Mouse (Mus musculus) stomach, embryonic 15.5 days (tissue): Measurements from ENCODE around the gene Ngef. TPM values are rescaled to one million over a fixed set of nuclear protein-coding genes. Genes with fewer than 3 reads are reported as not detected.

Experiments used
- ATAC-seq: fragments of 200-750 bp; cut with Nextera tagmentation; 2 replicates; pipeline ENCODE4 v1.8.0; 2017; ENCODE audit warnings: low read depth, moderate number of reproducible peaks, moderate TSS enrichment; ENCODE audit not compliant: insufficient read depth, low FRiP score
- H3K27ac ChIP-seq: fragments of 300-500 bp; sonication (generic); 2 replicates; pipeline ENCODE4 v1.5.1; 2015; ENCODE audit warnings: mild to moderate bottlenecking, inconsistent platforms
- H3K27me3 ChIP-seq: fragments of 300-500 bp; sonication (generic); replicated peaks from 2 replicates; pipeline ENCODE4 v1.6.1; 2015; ENCODE audit warnings: inconsistent platforms
- H3K36me3 ChIP-seq: fragments of 300-500 bp; sonication (generic); 2 replicates; pipeline ENCODE4 v1.6.1; 2015; ENCODE audit warnings: inconsistent platforms
- H3K4me1 ChIP-seq: fragments of 300-500 bp; sonication (generic); 2 replicates; pipeline ENCODE4 v1.6.1; 2015; ENCODE audit warnings: inconsistent platforms
- H3K4me2 ChIP-seq: fragments of 300-500 bp; sonication (generic); 2 replicates; pipeline ENCODE4 v1.6.1; 2015; ENCODE audit warnings: mild to moderate bottlenecking, inconsistent platforms
- H3K4me3 ChIP-seq: fragments of 300-500 bp; sonication (generic); replicated peaks from 2 replicates; pipeline ENCODE4 v1.5.1; 2015; ENCODE audit warnings: inconsistent platforms
- H3K9ac ChIP-seq: fragments of 300-500 bp; sonication (generic); 2 replicates; pipeline ENCODE4 v1.6.1; 2015; ENCODE audit warnings: inconsistent platforms
- H3K9me3 ChIP-seq: fragments of 300-500 bp; sonication (generic); 2 replicates; pipeline ENCODE4 v1.6.1; 2016; ENCODE audit warnings: inconsistent platforms
- WGBS: fragments of 180-500 bp; shearing (Covaris S2); methylation state at CpG from one replicate; pipeline ENCODE4 v1.1.7; 2015; 5-methylcytosine and 5-hydroxymethylcytosine counted together
- polyA plus RNA-seq: library from polyadenylated mRNA; unstranded; fragments of >200 nt; fragmentation: Nextera tagmentation; extraction: Ambion mirVana; gene quantifications from 2 replicates; pipeline ENCODE4 v1.2.1, GENCODE M21; 2015

Gene Ngef
- polyA plus RNA-seq = 12.2 and 14.6 TPM in 2 replicates

DNA sequence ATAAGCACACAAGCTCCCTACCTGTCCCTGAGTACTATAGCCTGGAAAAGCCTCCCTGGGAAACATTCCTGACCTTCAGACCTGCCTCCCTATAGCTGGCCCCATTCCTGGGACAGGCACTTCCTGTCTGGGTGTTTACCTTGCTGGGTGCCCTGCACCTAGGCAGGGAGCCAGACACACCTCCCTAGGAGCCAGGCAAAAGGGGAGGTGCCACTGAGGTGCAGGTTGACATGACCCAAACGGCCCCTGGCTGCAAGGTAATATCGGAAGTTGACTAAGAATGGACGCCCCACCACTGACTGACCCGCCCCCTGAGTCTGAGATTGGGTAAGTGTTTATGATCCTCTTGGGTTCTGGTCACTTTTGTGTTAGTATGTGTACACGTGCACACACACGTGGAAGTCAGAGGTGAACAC is at the start of gene Ngef:
Ngef (minus strand) TSS at position 71 of the 416 bp plus-strand sequence.
- Histone ChIP-seq H3K27me3 (no peaks in the 10 kb centered on the region), H3K9ac (no peak within 1 kb of the TSS), H3K4me1 (peaks cover 16% of the 10 kb centered on the region), H3K9me3 (no peaks in the 10 kb centered on the region), H3K27ac (peak within 1 kb of the TSS; percentile 89), H3K36me3 (no peaks in the 10 kb centered on the region), H3K4me3 (peak within 1 kb of the TSS; percentile 25), H3K4me2 (peak within 1 kb of the TSS; percentile 42)
- peak; percentile 91 for ATAC-seq
- WGBS = 49% methylated on average over 6 of the region's 6 CpGs

DNA sequence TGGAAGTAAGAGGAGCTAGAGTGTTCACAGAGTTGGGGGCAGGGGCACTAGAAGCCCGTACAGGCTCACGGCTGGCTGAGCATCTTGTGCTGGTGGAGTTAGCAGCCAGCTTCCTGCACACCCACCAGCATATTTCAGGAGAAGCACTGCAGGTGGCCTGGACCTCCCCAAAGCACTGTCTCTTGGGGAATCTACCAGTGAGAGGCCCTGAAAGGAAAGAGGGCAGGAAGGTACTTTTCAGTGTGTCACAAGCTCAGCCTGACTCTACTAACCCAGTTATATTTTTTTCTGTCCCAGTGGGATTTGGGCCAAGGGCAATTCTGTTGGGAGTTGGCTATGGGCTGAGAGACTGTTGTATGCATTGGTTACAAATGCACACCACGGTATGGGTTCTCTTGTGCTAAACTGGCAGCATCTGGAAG is 48.2 kb upstream of the Ngef start:
- 61% methylated on average over 3 of the region's 3 CpGs for WGBS
- H3K4me2 ChIP-seq = no peak overlapping the region
- H3K27ac ChIP-seq = no peak overlapping the region
- no peak overlapping the region for H3K9ac ChIP-seq
- no peaks in the 10 kb centered on the region for H3K4me1 ChIP-seq
- no peaks in the 10 kb centered on the region for H3K9me3 ChIP-seq
- H3K27me3 ChIP-seq = no peaks in the 10 kb centered on the region
- no peak overlapping the region for H3K4me3 ChIP-seq
- H3K36me3 ChIP-seq = no peaks in the 10 kb centered on the region
- no peak for ATAC-seq

DNA sequence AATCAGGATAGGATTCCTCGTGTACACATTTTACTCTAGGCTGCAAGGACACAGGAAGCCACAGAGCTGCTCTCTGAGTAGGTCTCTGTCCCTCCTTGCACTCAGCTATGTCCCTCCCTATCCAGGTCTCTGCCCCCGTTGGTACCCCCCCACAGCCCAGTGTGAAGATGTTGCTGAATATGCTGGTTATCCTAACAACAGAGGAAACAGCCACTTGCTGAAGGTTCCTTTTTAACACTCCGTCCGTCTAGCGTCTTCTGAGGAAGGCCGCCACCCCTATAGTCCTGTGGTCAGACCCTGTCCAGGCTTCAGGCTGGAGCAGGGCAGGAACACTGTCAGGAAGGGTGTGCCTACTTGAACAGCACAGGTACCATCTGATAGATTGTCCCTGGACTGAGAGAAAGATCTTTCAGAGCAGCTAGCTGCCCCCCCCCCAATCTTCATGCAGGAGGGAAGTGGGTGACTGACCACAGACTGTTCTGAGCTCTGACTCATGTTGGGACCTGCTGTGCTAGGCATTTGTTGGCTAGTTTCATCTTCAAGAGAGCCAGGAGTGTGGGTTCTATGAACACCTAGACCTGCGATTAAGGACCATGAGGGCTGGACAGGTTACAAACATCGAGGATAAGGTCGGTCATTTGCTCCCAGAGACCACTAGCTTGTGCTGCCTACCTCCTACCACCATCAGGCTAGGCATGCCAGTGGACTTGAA is 47.6 kb upstream of the Ngef start:
- H3K4me1 ChIP-seq = no peaks in the 10 kb centered on the region
- no peak for ATAC-seq
- H3K9ac ChIP-seq = no peak overlapping the region
- no peaks in the 10 kb centered on the region for H3K9me3 ChIP-seq
- peak overlapping the region; percentile 25 for H3K4me3 ChIP-seq
- no peaks in the 10 kb centered on the region for H3K27me3 ChIP-seq
- WGBS = 82% methylated on average over 9 of the region's 9 CpGs
- 0 out of 2 replicates have a peak overlapping the region, but pooled peaks have one; percentile 6 for H3K27ac ChIP-seq
- H3K4me2 ChIP-seq = peak overlapping the region; percentile 2; the same call in 1 of the 2 replicates
- no peaks in the 10 kb centered on the region for H3K36me3 ChIP-seq

DNA sequence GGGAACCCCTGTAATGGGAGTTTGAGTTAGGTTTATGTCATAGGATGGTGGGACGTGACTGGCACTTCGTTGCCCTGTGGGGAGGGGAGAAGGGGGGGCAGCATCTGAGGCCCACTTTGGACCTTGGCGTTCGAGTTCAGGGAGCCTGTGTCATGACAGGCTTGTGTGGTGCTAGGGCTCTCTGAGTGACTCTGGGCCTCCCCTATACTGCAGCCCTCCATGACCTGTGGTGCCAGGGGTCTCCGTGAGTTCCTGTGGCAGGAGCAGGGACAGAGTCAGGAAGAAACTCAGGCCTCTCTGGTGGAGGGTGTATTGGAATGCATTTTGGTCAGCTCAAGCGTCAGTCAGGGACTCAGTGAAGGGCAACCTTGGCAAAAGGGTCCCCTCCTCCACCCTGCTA is 47.0 kb upstream of the Ngef start:
- Histone ChIP-seq H3K27me3 (no peaks in the 10 kb centered on the region), H3K36me3 (no peaks in the 10 kb centered on the region), H3K4me1 (no peaks in the 10 kb centered on the region), H3K27ac (0 out of 2 replicates have a peak overlapping the region, but pooled peaks have one; percentile 6), H3K9ac (no peak overlapping the region), H3K4me2 (peak overlapping the region; percentile 2), H3K9me3 (no peaks in the 10 kb centered on the region), H3K4me3 (peak overlapping the region; percentile 25)
- ATAC-seq = no peak
- WGBS = 79% methylated on average over 6 of the region's 6 CpGs

DNA sequence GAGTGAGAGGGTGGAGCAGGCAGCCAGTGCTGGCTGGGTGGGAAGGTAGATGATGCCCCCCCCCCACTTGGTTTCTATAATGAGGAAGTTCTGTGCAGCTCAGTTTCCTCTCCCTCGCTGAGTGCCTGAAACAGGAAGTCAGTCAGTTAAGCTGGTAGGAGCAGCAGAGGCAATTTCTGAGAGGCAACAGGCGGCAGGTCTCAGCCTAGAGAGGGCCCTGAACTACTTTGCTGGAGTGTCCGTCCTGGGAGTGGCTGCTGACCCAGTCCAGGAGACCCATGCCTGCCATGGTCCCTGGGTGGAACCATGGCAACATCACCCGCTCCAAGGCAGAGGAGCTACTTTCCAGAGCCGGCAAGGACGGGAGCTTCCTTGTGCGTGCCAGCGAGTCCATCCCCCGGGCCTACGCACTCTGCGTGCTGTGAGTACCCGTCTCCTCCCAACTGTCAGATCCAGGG is 46.6 kb upstream of the Ngef start, which contains the start of gene Inpp5d:
Inpp5d (plus strand) TSS at position 102 of the 458 bp plus-strand sequence.
- no peaks in the 10 kb centered on the region for H3K36me3 ChIP-seq
- WGBS = 73% methylated on average over 12 of the region's 12 CpGs
- 0 out of 2 replicates have a peak within 1 kb of the TSS, but pooled peaks have one; percentile 28 for H3K27ac ChIP-seq
- no peak for ATAC-seq
- no peak within 1 kb of the TSS for H3K9ac ChIP-seq
- no peaks in the 10 kb centered on the region for H3K27me3 ChIP-seq
- no peaks in the 10 kb centered on the region for H3K4me1 ChIP-seq
- H3K4me2 ChIP-seq = peak within 1 kb of the TSS; percentile 2
- H3K4me3 ChIP-seq = peak within 1 kb of the TSS; percentile 25
- no peaks in the 10 kb centered on the region for H3K9me3 ChIP-seq

DNA sequence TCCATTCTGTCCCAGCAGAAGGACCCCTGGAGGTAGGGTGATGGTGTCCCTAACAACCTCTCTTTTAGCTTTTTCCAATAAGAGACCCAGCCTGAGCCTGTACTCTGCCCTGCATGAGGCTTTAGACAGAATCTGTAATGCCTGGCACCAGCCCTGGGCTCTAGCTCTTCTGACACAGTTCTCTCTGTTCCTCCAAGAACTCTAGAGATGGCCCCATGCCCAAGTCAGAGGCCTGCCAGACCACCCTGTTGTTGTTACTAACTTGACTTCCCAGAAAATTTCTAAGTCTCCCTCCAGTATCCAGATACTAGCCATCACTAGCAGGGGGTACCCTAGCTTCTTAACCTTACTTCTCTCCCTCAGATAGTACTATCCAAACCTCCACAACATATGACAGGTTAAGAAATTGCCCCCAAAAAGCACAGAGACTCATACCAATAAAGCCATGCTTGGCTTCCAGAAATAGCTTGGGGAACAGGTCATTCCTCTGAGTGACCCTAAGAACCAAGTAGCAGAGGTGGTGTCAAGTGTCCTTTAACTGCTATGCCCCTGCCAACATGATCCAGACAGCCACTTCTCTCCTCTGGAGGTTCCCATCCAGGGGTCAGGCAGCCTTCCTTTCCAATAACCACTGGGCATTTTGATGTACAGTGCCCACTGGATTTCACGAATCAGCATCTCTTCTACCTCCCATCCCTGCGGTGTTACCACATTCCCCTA is 41.1 kb upstream of the Ngef start:
- Histone ChIP-seq H3K9me3 (no peaks in the 10 kb centered on the region), H3K4me2 (no peak overlapping the region), H3K9ac (no peak overlapping the region), H3K27ac (no peak overlapping the region), H3K36me3 (no peaks in the 10 kb centered on the region), H3K4me1 (no peaks in the 10 kb centered on the region), H3K27me3 (no peaks in the 10 kb centered on the region), H3K4me3 (no peak overlapping the region)
- no peak for ATAC-seq
- WGBS = 77% methylated on average over 2 of the region's 2 CpGs

- Histone ChIP-seq H3K9me3 (no peaks in the 10 kb centered on the region), H3K36me3 (no peaks in the 10 kb centered on the region), H3K4me2 (no peak overlapping the region), H3K27ac (no peak overlapping the region), H3K9ac (no peak overlapping the region), H3K4me3 (no peak overlapping the region), H3K4me1 (no peaks in the 10 kb centered on the region), H3K27me3 (no peaks in the 10 kb centered on the region)
- WGBS = 36% methylated on average over 7 of the region's 7 CpGs
- ATAC-seq = no peak
Measured at GRCm38 (mm10) chr1:87608416-87609046, 34.9 kb upstream of the Ngef start.

- H3K27ac ChIP-seq = no peak overlapping the region
- H3K9me3 ChIP-seq = no peaks in the 10 kb centered on the region
- no peak overlapping the region for H3K4me2 ChIP-seq
- H3K27me3 ChIP-seq = no peaks in the 10 kb centered on the region
- 70% methylated on average over 21 of the region's 21 CpGs for WGBS
- no peak overlapping the region for H3K4me3 ChIP-seq
- H3K4me1 ChIP-seq = no peaks in the 10 kb centered on the region
- H3K36me3 ChIP-seq = no peaks in the 10 kb centered on the region
- H3K9ac ChIP-seq = no peak overlapping the region
- no peak for ATAC-seq
Measured at GRCm38 (mm10) chr1:87607385-87608091, 33.9 kb upstream of the Ngef start.

DNA sequence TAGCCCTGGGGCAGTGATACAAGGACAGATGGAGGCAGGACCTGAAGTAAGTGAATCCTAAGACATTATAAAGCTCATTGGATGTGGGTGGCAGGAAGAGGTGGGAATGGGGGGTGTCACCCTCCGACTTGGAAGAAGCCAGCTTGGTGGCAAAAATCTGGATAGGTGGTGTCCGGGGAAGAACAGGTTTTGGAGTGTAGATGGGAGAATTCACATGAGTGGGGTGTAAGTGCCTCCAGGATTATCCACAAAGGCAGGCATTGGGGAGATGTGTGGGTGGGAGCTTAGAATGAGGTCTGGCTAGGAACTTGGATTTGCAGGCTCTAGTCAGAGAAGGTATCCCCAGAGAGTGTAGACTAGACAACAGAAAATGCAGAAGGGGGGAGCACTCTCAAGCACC is 31.6 kb upstream of the Ngef start:
- 82% methylated on average over 2 of the region's 2 CpGs for WGBS
- no peaks in the 10 kb centered on the region for H3K9me3 ChIP-seq

GRCm38 (mm10) chr1:87603389-87603788 is 29.7 kb upstream of the Ngef start:
- no peak overlapping the region for H3K4me3 ChIP-seq
- no peak for ATAC-seq
- WGBS = 79% methylated on average over 5 of the region's 5 CpGs

More for the DNA sequence above, 31.6 kb upstream of the Ngef start:
- no peak overlapping the region for H3K4me2 ChIP-seq
- ATAC-seq = no peak
- no peak overlapping the region for H3K27ac ChIP-seq
- H3K36me3 ChIP-seq = no peaks in the 10 kb centered on the region
- no peaks in the 10 kb centered on the region for H3K4me1 ChIP-seq
- H3K4me3 ChIP-seq = no peak overlapping the region
- no peaks in the 10 kb centered on the region for H3K27me3 ChIP-seq
- no peak overlapping the region for H3K9ac ChIP-seq

GRCm38 (mm10) chr1:87601801-87602200 is 28.1 kb upstream of the Ngef start:
- 77% methylated on average over 2 of the region's 2 CpGs for WGBS
- no peak for ATAC-seq
- Histone ChIP-seq H3K27me3 (no peaks in the 10 kb centered on the region), H3K27ac (no peak overlapping the region), H3K4me3 (no peak overlapping the region), H3K4me1 (no peaks in the 10 kb centered on the region), H3K9me3 (no peaks in the 10 kb centered on the region), H3K9ac (no peak overlapping the region), H3K4me2 (no peak overlapping the region), H3K36me3 (no peaks in the 10 kb centered on the region)

More at GRCm38 (mm10) chr1:87603389-87603788, 29.7 kb upstream of the Ngef start:
- Histone ChIP-seq H3K4me1 (no peaks in the 10 kb centered on the region), H3K9ac (no peak overlapping the region), H3K36me3 (no peaks in the 10 kb centered on the region), H3K9me3 (no peaks in the 10 kb centered on the region), H3K4me2 (no peak overlapping the region), H3K27ac (no peak overlapping the region), H3K27me3 (no peaks in the 10 kb centered on the region)
